Mouse (Mus musculus) liver (tissue): Measurements from ENCODE around the gene Pyroxd1.

Experiments
- DNase-seq: peaks from one replicate; pipeline ENCODE4 v3.0.0-alpha.2; 2020; ENCODE audit warnings: mixed read lengths

The Pyroxd1 gene

GRCm38 (mm10) chr6:142377081-142377480, 31.6 kb downstream of the Pyroxd1 start:
- DNase-seq, result no peak

DNA sequence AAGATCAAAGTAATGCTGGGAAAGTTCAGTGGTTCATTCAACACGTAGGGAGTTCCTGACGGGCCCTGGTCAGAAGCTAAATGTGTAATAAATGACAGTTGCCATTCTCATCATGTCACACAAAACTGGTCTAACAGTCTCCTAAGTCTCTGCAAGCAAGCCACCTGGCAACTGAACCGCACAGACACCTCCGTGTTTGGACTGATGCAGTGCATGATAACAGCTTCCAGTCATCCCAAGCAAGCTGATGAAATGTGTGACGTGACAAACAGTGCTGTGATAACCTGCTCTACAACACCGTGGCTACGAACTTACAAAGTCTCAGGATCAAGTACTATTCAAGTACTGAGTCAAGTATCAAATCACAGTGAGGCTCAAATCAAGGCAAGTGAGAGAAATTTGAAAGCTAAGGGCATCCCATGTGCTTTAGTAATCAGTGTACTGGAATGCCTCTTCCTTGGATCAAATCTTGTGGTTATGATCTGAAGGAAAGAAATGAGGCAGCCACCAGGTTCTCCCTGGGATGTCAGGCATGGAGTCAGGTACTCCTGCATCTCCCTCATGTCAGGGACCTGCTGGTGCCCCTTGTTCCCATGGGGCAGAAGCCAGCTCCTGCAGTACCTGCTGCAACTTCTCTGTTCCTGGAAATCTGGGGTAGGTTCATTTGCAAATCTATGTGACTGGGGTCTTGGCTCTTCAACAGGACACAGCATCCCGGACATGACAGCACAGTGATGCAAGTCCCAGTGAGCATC, 33.3 kb downstream of the Pyroxd1 start:
- DNase-seq, result no peak

DNA sequence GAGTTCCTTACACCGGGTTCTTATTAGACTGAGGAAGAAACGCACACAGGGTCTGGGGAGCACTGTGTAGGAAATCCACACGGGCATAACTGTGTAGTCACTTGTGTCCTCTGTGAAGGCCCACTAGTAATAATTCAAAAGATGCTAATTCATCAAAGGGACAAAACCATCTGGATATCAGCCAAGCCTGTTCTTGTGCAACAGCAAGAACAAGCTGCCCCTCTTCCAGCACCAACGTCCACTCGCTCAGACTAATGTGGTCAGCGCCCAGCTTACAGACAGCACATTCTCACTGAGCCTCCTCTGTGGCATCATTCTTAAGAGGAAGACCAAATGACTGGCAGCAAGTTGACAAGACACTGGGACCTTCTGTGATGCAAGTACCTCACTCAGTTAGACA, 34.5 kb downstream of the Pyroxd1 start:
- DNase-seq, result no peak

DNA sequence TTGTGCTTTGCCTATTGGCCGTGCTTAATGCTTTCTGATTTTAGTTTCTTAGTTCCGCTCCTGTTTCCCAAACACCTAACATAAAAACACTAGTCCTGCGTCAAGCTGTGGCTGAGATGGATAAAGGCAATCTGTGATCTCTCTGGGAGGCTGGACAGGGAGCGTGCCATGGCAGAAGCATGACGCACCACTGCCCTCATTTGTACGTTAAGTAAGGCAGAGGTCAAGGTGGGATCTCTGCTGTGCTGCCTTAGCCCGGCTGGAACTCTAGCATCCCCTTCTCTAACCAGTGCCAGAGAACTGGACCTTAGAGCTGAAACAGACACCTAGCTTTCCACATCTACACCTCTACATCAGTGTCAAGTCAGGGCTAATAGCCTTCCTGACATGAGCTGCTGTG, 36.2 kb downstream of the Pyroxd1 start:
- no peak for DNase-seq

DNA sequence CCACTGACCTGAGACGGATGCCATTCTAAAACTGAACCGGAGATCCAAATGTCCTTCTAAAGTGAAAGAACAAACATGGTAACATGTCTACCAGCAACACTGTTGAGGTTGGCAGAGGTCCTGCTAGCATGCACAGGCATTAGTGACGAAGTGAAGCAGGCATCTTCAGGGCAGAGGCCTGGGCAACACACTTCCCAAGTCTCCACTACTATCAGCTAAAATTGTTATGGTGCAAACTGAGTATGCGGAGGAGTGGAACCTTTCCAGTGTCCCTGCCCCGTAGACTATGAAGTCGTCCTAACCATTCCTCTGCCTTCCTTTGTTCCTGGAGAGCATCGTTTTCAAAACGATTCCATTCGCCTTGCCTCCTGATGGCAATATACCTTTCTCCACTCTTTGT, 39.1 kb downstream of the Pyroxd1 start:
- no peak for DNase-seq

DNA sequence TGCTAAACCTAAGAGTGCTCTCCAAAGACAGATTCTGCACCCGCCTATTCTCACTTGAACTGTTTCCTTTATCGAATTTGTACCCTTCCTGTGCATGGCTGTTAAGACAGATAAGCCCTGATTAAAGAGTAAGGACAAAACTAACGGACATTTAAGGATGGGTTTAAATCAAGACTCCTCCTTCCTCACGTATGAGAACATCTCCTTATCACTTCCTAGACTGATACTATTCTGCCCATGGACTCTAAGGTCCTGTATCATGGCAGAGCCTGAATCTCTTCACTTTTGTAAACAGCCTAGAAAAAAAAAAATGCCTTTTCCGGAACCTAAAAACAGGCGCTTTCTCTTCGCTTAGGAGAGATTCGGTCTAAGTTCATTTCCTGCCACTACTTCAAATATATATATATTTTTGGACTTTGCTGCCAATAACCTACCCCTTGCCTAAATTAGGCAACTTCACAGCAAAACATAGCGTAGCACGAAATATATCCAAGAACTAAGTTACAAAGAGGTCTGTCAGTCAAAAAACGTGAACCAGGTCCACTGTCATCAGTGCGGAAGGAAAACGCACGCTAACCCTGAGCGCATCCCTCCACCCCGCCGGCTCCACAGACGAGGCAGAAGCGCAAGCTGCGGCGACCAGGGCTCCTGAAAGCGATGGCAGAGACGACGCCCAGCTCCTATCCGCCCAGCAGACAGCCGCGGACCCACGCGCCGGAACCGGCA, 41.0 kb downstream of the Pyroxd1 start:
- no peak for DNase-seq

- peak; percentile 96 for DNase-seq
Measured at GRCm38 (mm10) chr6:142387011-142387754, 41.7 kb downstream of the Pyroxd1 start, which contains the start of the genes Recql and Golt1b. TSS of gene Recql (minus strand) at chr6:142387087. TSS of gene Golt1b (plus strand) at chr6:142387221.

GRCm38 (mm10) chr6:142387755-142388271, 42.4 kb downstream of the Pyroxd1 start:
- DNase-seq, result no peak

DNA sequence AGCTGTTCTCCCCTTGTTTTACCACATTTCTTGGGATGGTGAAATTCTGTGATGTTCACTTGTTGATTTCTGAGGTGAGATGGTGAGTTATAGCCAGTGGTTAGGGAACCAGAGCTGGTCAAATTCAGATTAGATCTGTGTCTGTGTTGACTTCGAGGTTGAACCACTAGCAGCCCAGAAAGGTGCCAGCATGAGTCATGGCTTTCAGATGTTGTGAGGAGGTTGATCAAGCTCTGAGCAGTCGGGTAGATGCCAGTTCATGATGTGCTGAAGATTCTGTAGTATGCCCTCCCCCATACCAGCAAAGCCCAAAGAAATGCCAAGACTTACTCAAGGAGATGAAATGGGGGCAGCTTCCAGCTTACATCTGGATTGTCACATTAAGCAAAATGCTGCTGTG, 43.6 kb downstream of the Pyroxd1 start:
- no peak for DNase-seq

- no peak for DNase-seq
Measured at GRCm38 (mm10) chr6:142392312-142392711, 46.9 kb downstream of the Pyroxd1 start.

DNA sequence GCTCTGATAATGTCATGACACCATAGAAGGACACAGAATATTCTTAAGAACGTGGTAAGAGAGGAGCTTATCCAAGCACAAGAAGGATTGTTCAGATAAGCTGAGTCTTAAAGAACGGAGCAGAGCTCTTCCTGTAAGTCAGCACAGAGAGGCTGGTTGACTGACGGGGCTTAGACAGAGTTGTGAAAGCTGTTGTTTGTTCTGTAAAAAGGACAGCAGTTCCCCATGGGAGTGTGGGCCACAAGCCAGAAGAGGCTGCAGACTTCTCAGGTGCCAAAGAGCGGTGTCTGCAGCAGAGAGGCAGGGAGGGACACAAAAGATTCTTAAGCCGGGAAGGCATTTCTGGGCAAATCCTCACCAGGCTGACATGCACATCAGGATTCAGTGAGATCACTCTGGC, 49.2 kb downstream of the Pyroxd1 start:
- no peak for DNase-seq

- no peak for DNase-seq
Measured at GRCm38 (mm10) chr6:142395756-142396155, 50.3 kb downstream of the Pyroxd1 start.

- no peak for DNase-seq
Measured at GRCm38 (mm10) chr6:142411140-142411539, 65.7 kb downstream of the Pyroxd1 start.
